Mouse (Mus musculus) bone marrow macrophage, adult 2 months (primary cell): ENCODE measurements around the gene Matn4.

Source experiments
- CTCF ChIP-seq: IDR thresholded peaks from 2 replicates; pipeline ENCODE4 v1.5.1; 2012; ENCODE audit warnings: low read depth, mild to moderate bottlenecking, low read length, moderate library complexity
- POLR2A ChIP-seq: IDR thresholded peaks from 2 replicates; pipeline ENCODE4 v1.6.1; 2012; ENCODE audit warnings: mild to moderate bottlenecking, low read depth, low read length, borderline replicate concordance

DNA sequence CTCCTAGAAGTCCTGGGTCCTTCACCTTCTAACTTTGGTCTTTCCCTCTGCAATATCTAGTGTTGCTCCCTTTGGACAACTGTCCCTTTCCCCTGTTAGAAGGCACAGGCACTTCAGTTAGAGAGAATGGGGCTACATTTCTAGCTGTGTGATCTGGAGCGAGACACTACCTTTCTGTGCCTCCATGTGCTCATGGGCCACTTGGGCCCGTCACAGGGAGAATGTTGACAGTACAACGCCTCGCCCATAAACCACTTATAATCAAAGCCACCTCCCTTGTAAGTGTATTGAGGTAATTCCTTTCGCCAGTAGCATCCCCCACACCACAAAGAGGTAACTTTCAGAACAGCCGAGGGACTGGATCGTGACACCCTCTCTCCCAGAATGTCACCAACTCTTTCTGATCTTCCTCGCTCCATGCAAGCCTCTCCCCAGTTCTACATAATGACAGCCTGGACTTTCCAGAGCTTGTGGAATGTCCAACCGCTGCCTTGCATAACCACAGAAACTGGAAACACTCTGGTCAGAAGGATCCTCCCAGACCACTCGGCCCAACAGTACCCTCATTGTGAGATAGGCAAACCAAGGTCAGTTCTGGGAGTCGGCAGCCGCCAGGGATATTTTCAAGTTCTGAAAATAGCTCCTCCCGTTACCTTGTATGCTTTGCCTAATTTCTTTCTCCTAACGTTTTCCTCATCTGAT is 44.5 kb upstream of the Matn4 start:
- no peak for TF ChIP-seq CTCF
- TF ChIP-seq POLR2A: no peak
